In the genomic region with DNA sequence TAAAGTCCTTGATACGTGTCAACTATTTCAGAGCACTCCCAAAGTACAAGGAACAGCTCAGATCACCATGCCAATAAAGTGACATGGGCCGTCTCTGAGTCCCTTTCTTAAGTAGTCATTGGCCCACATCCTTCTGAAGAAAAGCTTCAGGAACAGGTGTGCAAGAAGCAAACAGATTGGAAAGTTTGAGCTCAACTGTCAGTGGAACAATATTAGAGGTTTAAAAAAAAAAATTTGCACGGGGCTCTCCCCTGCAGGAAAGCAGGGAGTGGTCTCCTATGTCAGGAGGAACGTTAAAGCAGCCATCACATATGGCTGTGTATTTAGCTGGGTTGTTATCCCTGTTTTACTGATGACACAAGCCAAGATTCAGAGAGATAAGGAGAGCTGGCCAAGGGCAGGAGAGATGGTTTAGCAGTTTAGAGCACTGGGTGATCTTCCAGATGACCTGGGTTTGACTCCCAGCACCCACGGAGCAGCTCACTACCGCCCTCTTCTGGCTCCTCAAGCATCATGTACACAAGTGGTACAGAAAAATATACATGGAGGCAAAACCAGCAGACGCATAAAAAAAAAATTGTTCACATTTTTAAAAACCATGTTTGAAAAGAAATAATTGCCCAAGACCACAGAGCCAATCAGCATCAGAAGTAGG, we compare ENCODE assay signal across 8 mouse cellular contexts.
DNase-seq lines count a peak whose midpoint lies in the region; ATAC-seq and TF ChIP-seq lines count a peak whose summit lies in the region.

No protein-coding gene starts in this region.

- in situ Hi-C loops in Patski (cut with MboI; ENCODE audit: low pct_unique_long_range_greater_than_20kb) = no loop called here

- DNase-seq in adrenal gland, adult (ENCODE audit: inconsistent age in 2 of 2, low spot score in 1 of 2) = peak; percentile 10 to 46
- DNase-seq in adrenal gland, postnatal 4 days (ENCODE audit: low spot score in 2 of 2) = no peak
- no peak for DNase-seq in left cerebral cortex, adult 2 months (ENCODE audit: extremely low spot score in 1 of 2, low spot score in 2 of 2)
- DNase-seq in left cerebral cortex, postnatal 10 days (ENCODE audit: extremely low spot score in 1 of 2, low spot score in 2 of 2) = no peak
- no peak for DNase-seq in Patski (ENCODE audit: low read depth, low spot score)
- peak; percentile 23 for DNase-seq in lung, postnatal 14 days
- no peak for DNase-seq in ovary, postnatal 36 days (ENCODE audit: low spot score)
- DNase-seq in urinary bladder, postnatal 14 days (ENCODE audit: low spot score) = no peak

- intact Hi-C loops in left cerebral cortex, adult 2 months (cut with DNase I) = no loop called here
- intact Hi-C loops in left cerebral cortex, postnatal 10 days (cut with DNase I) = no loop called here

- CTCF ChIA-PET in Patski (lab: Charles Lee) = interaction anchor here (0.7 to 1.5 kb wide), 7 partner anchors 8 to 948 kb away, joined by 3 read pairs; no protein-coding TSS in a partner anchor

- no peak overlapping the region for H3K4me3 ChIP-seq in left cerebral cortex, adult 2 months

- no peak for ATAC-seq in Patski

- no peak overlapping the region for H3K27ac ChIP-seq in left cerebral cortex, adult 2 months

- no peaks in the 10 kb centered on the region for H3K27me3 ChIP-seq in Patski

- POLR2A ChIA-PET in Patski (lab: Charles Lee) = interaction anchor here (1.3 kb wide), 1 partner anchor 80 kb away, joined by 3 read pairs; no protein-coding TSS in a partner anchor

- TF ChIP-seq CTCF in left cerebral cortex, adult 2 months (IDR thresholded peaks at IDR 0.05) = peak; percentile 27
- peak; percentile 67 for TF ChIP-seq CTCF in Patski (IDR thresholded peaks at IDR 0.05)

Comparison
In these comparisons a context has a peak if more than half of its experiments do, and no peak if none do; other contexts are left out.
1. DNase-seq: peak in adrenal gland, adult (2 of 2) and lung, postnatal 14 days (single experiment); none in adrenal gland, postnatal 4 days (0 of 2), left cerebral cortex, adult 2 months (0 of 2), left cerebral cortex, postnatal 10 days (0 of 2), Patski (single experiment), ovary, postnatal 36 days (single experiment) and urinary bladder, postnatal 14 days (single experiment).